Mouse (Mus musculus) adrenal gland, adult 8-10 months (tissue): ENCODE measurements around the gene Rad17. TPM values are rescaled to one million over a fixed set of nuclear protein-coding genes. Genes with fewer than 3 reads are reported as not detected.

Experiments
- total RNA-seq, 4 experiments: library from RNA; stranded (reverse); gene quantifications; 2 replicates each; pipeline ENCODE4 v1.2.4; 2022

Rad17 gene
- total RNA-seq, 4 experiments from 2014 or later: 20.8 to 24.1 (median 22.3) TPM

Other genes with a start within 250 kb of the Rad17 start
- under 1 TPM in 3 of 4 experiments, not detected in 1; 0.06 to 0.08 (median 0.07) TPM for gene Naip1, start 198.2 kb downstream of the Rad17 start, total RNA-seq
- gene Gtf2h2, start 158.5 kb downstream of the Rad17 start, total RNA-seq: 10 to 100 TPM; 31.7 to 42.7 (median 35.5) TPM
- 10 to 100 TPM in 2 of 4 experiments, 1 to 10 TPM in 2; 6.6 to 28.6 (median 16.7) TPM for gene Ocln, start 98.3 kb downstream of the Rad17 start, total RNA-seq
- 1 to 10 TPM in 1 of 4 experiments, under 1 TPM in 3; 0.61 to 1.4 (median 0.83) TPM for gene Marveld2, start 34.1 kb downstream of the Rad17 start, total RNA-seq
- 10 to 100 TPM; 63.5 to 73.0 (median 71.1) TPM for gene Ak6, start 72 bp downstream of the Rad17 start, total RNA-seq
- gene Taf9, start 528 bp upstream of the Rad17 start, total RNA-seq: 10 to 100 TPM in 2 of 4 experiments, 1 to 10 TPM in 2; 8.3 to 15.0 (median 10.0) TPM
- 1 to 10 TPM in 2 of 4 experiments, under 1 TPM in 2; 0.67 to 1.6 (median 0.98) TPM for gene Ccdc125, start 18.7 kb upstream of the Rad17 start, total RNA-seq
- 10 to 100 TPM; 45.1 to 57.7 (median 45.5) TPM for gene Cdk7, start 79.9 kb upstream of the Rad17 start, total RNA-seq
- 100 to 1,000 TPM in 1 of 4 experiments, 10 to 100 TPM in 3; 62.7 to 106 (median 84.0) TPM for gene Mrps36, start 93.6 kb upstream of the Rad17 start, total RNA-seq
- under 1 TPM in 3 of 4 experiments, not detected in 1; 0.38 to 0.66 (median 0.55) TPM for gene Cenph, start 124.8 kb upstream of the Rad17 start, total RNA-seq
- 1 to 10 TPM in 3 of 4 experiments, under 1 TPM in 1; 0.97 to 3.7 (median 2.3) TPM for gene Ccnb1, start 135.5 kb upstream of the Rad17 start, total RNA-seq
- 10 to 100 TPM; 42.6 to 47.9 (median 44.9) TPM for gene Slc30a5, start 182.4 kb upstream of the Rad17 start, total RNA-seq